Mouse (Mus musculus): ENCODE results near the gene Rnf215.
A peak's percentile ranks its signal among the peaks of the same experiment; 100 is the strongest.
"Not testable (repeated sequence)": the region's sequence is repeated elsewhere in the genome, so short reads cannot be mapped to it uniquely, and the experiment has no call there.

The Rnf215 gene

DNA sequence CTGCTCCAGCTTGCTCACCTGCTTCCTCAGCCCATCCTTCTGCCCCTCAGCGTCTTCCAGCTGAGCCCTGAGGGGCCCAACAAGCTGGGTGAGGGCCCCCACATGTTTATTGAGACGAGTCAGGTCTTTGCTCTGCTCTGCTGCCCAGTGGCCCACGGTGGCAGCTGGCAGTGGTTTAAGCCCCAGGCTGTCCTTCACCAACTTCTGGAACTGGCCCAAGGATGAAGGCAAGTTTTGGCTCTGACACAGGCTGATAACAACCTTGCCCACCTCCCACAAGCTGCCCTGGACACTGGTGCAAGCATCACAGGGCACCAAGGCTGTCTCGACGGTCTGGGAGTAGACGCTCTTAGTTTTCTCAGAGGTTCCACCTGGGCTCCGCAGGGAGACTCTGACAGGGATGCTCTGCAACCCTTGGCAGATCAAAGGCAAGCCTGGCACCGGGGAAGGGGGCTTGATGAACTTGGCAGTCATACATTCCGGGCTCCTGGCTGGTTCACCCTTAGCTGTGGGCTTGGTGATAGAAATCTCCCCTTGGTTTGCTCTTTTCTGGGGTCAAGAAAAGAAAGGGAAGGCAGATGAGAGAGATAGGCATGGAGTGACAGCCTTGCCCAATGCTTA lies 13.6 kb downstream of the Rnf215 start:
- no peak for DNase-seq

DNA sequence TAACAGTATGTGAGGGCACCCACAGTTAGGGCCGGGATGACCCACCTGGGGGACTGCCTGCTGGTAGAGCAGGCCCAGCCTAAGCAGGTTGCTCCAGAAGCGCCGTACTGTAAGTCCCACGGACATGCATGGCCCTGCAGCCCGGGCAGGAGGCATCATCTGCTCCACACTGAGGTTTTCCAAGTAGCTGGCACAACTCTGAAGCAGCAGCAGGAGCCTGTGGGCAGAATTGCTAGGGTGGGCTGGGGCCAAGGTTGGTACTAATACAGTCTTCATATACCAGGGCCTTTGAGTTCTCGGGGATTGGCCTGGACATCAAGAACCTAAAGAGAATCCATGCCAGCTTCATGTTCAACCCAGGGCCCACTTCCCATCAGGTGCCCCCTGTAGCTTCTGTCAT lies 14.9 kb downstream of the Rnf215 start:
- DNase-seq: no peak

DNA sequence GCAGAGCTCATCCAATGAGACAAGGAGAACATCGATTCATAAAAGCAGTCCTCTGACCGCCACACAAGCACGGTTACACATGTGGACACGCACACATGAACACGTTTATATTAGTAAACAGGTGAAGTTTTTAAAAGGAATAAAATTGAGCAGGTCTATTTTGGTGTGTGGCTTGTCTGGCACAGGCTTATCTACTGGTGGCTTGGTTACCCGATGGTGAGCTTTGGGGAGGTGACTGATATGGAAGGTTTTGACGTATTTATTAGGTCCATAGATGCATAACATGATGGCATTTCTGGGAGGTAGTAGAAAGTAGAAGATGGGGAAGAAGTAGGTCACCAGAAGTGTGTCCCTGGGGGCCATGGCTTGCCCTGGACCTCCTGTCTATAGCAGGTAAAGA lies 18.7 kb downstream of the Rnf215 start:
- DNase-seq: no peak

DNA sequence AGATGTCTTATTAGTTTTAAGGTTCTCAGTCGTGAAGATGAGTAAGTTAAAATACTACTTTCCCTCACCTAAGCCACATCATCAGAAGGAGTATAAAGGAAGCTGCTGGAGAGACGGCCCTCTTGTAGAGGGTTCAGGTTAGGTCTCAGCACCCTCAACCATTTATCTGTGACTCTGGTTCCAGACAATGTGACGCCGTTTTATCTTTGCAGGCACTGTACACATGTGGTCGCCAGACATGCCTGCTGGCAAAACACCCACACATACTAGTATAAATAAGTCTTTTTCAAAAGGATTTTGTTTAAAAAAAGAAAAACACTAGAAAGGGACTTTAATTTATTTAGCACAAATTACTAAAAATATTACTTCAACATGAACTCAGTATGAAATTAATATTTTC lies 20.6 kb downstream of the Rnf215 start:
- no peak for DNase-seq

DNA sequence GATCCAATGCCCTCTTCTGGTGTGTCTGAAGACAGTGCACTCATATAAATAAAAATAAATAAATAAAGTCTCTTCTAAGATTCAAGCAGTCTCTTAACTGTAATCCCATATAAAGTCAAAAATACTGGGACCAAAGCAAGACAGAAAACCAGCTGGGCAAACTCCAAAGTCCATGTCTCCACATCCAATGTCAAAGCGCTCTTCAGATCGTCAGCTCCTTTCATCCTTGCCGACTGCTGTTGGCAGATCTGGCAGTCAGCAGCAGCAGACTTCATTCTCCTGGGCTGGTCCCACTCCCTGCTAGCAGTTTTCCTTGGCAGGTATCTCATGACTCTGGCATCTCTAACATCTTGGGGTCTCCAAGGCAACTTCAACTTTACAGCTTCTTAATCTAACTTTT lies 23.7 kb downstream of the Rnf215 start:
- no peak for DNase-seq

DNA sequence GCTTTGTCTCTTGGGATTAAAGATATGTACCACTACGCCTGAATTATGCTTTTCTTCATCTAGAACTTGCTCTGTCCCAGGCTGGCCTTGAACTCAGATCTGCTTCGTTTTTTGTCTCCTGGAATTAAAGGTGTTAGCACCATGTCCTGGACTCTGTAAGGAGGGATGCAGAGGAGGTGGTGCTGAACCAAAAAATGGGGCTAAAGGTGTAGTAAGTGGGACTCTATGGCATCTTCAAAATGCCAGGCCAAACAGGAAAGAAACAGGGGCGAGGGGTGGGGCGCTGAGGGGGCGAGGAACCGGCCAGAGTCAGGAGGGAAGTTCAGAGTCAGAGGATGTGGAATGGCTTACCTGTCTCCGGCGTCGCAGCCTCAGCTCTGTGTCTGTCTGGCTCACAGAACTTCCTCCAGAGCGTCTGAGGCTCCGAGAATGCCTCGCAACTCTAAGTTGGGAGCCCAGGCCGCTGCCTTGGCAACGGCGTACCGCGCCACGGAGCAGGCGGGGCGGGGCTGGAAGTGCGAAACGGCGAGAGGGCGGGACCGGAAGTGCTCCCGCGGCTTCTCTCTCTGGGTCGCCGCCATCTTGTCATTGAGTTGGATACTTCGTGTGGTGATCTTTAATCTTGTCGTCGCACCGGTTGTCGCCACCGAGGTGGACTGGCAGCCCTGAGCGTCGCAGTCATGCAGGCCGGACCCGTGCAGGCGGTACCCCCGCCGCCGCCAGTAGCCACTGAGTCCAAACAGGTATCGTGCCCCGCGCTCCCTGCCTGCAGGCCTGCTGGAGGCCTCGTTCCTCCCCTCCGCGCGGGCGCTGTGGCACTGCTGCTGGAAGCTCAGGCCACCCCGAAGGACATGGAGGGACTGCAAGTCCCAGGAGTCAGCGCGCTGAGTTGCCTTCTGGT lies 25.1 kb downstream of the Rnf215 start, which contains the start of the genes Ccdc157 and Sf3a1:
Ccdc157 (minus strand) TSS at position 486 of the 901 bp plus-strand sequence.
Sf3a1 (plus strand) TSS at position 543 of the 901 bp plus-strand sequence.
- DNase-seq: peak; percentile 96 to 97

DNA sequence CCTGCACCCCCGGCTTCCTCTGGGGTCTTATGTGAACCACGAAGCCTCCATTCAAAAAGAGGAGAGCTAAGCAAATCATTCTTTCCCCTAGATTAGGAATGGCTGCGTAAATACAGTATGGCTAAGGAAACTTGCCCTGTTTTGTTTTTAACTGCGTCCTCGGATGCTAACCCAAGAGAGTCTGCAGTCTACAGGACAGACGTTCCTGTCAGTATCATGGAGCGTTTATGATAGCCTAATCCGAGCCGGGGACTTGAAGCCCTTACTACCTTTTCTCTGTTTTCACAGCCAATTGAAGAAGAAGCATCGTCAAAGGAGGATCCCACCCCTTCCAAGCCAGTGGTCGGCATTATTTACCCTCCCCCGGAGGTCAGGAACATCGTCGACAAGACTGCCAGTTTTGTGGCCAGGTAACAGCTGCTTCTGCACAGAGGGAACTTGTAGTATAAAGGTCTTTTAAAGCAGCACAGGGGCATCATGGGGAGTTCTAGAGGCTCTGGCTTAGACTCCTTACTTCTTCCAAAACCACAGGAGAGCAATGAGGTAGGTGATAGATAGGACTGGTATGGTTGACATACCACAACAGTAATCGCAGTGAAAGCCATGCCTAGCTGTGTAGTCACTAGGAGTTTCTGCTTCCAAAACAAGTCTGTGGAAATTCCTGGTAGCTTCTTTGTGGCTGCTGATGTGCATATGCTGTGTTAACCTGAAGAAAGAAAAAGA lies 25.9 kb downstream of the Rnf215 start:
- no peak for DNase-seq

DNA sequence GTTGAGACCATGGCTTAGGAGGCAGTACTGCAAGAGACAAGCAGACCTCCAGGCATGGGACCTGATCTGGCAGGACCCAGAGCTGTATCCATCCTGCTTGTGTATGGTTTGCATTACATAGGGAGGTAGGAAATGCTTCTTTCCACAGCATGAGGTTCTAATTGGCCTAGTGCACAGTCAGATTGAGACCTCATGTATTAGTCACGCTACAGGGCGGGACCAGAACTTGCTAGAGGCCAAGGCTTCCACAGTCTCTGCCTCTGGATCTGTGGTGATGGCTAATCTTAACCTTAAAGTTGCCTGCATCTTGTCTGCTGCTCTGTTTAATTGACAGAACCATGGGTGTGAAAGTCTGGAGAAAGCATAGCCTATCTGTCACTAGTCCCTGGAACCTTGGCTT lies 29.7 kb downstream of the Rnf215 start:
- no peak for DNase-seq

DNA sequence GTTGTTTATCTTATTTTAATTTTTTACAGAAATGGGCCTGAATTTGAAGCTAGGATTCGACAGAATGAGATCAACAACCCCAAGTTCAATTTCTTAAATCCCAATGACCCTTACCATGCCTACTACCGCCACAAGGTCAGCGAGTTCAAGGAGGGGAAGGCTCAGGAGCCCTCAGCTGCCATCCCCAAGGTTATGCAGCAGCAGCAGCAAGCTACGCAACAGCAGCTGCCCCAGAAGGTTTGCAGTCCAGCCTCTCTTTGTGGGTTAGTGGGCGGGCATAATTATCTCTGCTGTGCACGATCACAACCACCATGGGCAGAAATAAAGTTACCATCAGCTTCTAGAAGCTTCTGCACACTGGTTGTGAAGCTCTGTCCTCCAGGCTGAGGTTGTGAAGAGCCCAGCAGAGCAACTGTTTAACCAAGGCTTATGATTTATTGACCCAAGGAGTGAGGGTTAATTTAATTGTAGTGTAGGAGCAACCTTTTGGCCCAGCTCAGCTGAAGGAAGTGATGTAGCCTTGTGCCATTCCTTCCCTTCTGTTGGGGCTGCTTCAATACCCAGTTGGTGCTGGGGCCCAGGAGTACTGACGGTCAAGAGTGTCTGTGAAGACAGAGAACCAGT lies 31.6 kb downstream of the Rnf215 start:
- DNase-seq: no peak

DNA sequence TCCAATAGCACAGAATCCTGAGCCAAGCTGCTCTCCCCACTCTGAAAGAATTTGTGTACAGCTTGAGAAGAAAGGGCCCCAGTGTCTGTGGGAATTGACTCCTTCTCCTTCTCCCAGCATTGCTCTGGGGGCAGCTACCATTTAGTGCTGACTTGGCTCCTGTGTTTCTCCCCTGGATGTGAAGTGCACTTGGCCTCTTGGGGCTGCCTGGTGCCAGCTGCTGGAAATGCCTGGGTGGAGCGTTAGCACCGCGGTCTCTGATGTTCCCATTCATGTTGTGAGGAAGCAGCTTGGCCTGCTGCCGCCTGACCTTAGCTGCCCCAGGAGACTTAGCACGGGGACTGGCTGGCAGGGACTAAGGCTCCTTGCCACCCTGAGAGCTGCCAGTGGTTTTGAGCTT lies 39.6 kb downstream of the Rnf215 start:
- no peak for DNase-seq

DNA sequence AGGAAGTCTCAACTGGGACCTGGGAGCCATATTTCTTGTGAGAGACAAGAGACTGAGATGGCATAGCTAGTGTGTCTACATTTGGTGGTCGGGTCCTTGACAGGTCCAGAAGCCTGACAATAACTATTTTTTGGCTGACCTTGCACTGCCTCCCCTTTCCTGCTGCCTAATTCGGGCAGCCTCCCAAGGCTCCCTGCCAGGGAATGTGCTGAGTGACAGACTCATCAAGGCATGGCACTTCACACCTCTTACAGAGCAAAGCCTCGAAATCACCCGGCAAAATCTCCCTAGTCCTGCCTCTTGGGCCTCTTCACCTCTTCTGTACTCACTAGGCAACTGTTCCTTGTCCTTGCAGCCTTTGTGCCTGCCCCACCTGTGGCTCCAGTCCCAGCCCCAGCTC lies 42.7 kb downstream of the Rnf215 start:
- no peak for DNase-seq

DNA sequence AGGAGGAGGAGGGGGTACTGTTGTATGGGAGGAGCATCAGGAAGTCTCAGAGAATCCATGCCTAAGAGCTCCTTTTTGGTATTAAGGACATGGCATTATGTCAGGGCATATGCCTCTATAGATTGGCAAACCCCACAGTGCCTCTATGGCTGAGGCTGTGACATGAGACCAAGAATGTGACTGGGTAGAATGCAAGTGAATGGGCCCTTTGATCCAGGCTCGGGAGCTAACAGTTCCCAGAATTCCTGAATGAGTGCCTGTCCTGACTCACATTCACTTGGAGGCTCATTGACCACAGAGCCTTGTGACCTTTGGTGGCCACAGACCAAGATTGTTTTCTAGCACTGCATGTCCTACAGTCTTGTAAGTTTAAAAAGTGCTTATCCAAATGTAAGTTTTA lies 47.1 kb downstream of the Rnf215 start:
- no peak for DNase-seq

DNA sequence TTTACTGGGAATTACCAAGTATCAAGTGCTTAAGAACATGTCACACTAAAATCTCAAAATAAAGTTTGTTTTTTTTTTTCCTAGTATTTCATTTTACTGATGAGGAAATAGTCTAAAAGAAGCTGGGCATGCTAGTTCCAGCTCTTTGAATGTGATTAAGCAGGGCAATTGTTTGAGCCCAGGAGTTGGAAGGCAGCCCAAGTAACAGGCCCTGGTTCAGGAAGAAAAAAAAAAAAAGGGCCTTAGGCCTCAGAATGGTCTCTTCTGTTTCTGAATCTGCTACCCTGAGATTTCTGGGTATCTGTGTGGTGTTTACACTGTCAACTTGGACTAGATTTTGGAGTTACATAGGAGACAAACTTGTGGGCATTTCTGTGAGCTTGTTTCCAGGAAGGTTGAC lies 48.5 kb downstream of the Rnf215 start:
- no peak for DNase-seq

DNA sequence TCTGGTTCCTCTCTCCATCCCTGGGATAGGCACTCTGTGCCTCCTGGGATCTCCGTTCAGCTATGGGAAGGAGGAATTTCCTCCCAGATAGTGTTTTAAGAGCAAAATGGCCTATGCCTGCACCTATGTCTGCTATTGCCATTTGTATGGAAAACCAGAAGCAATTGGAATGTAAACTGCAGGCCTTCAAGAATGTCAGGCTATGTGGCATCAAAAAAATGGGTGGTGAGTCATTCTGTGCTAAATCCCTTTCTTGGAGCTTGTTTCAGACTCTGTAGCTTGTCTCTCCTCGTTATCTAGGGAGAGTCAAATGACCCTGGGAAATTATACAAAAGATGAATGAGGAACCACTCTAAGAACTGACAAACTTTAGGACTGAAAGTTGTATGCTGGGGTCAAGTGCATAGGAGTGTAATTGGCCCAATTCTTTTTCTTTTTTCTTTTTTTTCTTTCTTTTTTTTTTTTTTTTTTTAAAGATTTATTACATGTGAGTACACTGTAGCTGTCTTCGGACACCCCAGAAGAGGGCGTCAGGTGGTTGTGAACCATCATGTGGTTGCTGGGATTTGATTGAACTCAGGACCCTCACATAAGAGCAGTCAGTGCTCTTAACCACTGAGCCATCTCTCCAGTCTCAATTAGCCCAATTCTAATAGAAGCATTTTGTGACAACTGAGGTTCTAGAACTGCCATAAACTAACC lies 49.4 kb downstream of the Rnf215 start:
- no peak for DNase-seq

DNA sequence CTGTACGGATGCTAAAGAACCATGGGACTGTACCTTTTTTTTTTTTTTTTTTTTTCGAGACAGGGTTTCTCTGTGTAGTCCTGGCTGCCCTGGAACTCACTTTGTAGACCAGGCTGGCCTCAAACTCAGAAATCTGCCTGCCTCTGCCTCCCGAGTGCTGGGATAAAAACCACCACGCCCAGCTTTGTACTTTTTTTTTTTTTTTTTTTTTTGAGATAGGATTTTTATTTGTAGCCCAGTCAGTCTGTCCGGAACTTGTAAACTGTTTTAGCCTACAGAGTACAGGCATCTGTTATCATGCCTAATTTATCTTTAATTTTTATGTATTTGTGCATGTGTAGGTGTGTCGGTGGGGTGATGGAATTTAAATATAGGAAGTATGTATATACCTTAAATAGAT lies 50.5 kb downstream of the Rnf215 start:
- DNase-seq: not testable (repeated sequence)

DNA sequence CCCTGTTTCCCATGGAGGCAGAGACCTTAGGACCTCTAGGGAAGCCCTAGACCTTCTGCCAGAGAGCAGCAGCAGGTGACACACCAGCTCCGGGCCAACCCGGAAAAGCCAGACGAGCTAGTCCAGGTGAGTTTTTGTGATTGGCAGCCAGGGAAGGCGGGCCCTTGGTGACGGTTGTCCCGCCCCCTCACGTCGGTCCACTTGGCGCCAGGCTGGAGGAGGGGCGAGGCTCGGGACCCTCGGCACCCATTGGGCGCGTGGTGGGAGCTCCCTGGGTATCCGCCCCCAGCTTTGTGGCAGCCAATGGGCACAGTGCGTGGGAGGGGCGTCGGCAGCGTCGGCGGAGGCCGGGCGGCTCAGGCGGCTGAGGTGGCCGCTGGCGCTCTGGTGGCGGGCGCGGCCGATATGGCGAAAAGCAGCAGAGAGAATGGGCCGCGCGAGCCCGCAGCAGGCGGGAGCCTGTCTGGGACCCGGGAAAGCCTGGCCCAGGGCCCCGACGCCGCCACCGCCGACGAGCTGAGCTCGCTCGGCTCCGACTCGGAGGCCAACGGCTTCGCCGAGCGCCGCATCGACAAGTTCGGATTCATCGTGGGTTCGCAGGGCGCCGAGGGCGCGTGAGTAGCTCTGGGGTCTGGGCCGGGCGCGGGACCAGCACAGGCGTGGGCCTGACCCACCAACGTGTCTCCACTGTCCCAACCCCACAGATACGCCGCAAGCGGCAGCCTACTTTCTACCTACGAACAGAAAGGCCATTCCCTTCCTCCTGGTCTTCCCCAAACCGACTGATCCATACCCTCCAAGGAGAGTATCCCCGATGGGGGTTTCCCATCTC lies 51.7 kb downstream of the Rnf215 start, which contains the start of gene Tbc1d10a:
Tbc1d10a (plus strand) TSS at position 304 of the 832 bp plus-strand sequence.
- peak; percentile 98 to 99 for DNase-seq

DNA sequence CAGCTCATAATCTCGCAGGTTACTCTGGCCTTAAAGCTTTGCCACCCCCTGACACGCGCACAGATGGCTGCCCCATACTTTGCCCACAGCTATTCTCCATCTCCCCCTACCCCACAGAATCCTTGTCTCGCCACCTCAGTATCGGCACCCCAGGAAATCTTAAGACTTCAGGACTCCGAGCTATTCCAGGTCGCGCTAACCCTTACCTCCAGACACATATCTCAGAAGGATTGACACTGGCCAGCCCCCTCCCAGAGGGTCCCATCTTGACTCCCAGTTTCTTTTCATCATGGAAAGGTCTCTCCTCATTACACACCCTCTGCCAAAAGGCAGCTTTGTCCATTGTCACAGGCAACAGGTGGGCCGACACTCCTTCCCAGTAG lies 52.3 kb downstream of the Rnf215 start:
- DNase-seq: no peak

DNA sequence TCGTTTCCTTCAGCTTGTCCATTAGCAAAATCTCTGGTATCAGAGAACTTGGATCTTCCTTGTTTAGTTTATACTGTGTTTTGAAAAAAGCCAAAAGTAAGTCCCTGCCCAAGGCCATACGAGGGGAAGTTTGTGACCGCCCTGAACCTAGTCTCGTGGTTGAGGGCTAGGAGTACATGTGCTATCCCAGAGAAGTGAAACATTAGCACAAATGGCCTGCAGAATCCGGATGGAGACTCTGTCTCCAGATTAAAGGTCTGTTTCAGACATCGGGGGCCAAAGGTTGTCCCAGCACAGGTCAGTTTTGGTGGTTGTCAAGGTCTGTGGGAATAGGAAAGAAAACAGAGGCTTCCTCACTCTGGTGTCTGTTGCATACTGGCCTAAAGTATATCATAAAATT lies 54.2 kb downstream of the Rnf215 start:
- DNase-seq: peak in 1 of 2 experiments; percentile 48

DNA sequence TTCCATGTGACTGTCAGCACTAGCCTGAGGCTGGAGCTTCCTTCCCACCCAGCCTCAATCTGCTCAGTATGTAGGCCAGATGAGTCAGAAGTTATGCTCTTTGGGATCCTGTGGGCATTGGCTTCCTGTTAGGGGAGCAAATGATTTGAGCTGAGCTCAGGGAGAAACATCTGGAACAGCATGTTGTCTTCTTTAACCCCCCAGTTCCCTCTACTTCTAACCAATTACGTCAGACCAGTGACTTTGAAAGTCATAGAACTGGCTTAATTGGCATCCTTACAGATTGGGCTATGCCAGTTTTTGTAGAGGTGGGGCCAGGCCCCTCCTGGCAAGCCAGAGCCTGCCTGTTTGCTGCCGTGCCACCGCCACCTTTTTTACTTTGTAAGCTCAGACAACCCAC lies 55.7 kb downstream of the Rnf215 start:
- no peak for DNase-seq
